Mouse (Mus musculus) testis, adult 2 months (tissue): ENCODE results near the gene Man2a2.

Source experiments
- CTCF ChIP-seq: fragments of 200-500 bp; IDR thresholded peaks from 2 replicates; pipeline ENCODE4 v1.5.1; 2012; ENCODE audit warnings: low read depth, mild to moderate bottlenecking, inconsistent platforms, low read length, moderate library complexity; ENCODE audit not compliant: control insufficient read depth, insufficient read depth, insufficient replicate concordance
- POLR2A ChIP-seq: fragments of 200-500 bp; IDR thresholded peaks from 2 replicates; pipeline ENCODE4 v1.6.1; 2012; ENCODE audit warnings: low read depth, mild to moderate bottlenecking, inconsistent platforms, low read length, moderate library complexity; ENCODE audit not compliant: control insufficient read depth

- TF ChIP-seq CTCF: no peak
- no peak for TF ChIP-seq POLR2A
Observed at GRCm38 (mm10) chr7:80406186-80406585, 35.0 kb upstream of the Man2a2 start.
